Mouse (Mus musculus) ES-E14 (cell line): ENCODE measurements around the gene Mapk6. TPM values are rescaled to one million over a fixed set of nuclear protein-coding genes. Genes with fewer than 3 reads are reported as not detected.

Source experiments
- DNase-seq: peaks from one replicate; pipeline ENCODE4 v3.0.0-alpha.2; 2013; ENCODE audit warnings: low read depth, low spot score
- H3K27ac ChIP-seq: 2 replicates; pipeline ENCODE4 v1.5.1; 2012; ENCODE audit warnings: low read depth, mild to moderate bottlenecking, low read length, moderate library complexity, mixed read lengths; ENCODE audit not compliant: poor library complexity, insufficient read depth, severe bottlenecking
- H3K36me3 ChIP-seq: 2 replicates; pipeline ENCODE4 v1.6.1; 2012; ENCODE audit warnings: mild to moderate bottlenecking, low read length, moderate library complexity, mixed read lengths; ENCODE audit not compliant: control insufficient read depth, poor library complexity, insufficient read depth, severe bottlenecking
- H3K4me1 ChIP-seq, 2 experiments: fragments of 150-350 bp in 1 of 2; sonication (generic) in 1 of 2; 2 replicates each; pipeline ENCODE4 v1.6.1; 2012; ENCODE audit warnings: low read length in 2 of 2, mild to moderate bottlenecking in 1 of 2, mixed read lengths in 1 of 2; ENCODE audit not compliant: control insufficient read depth in 2 of 2, insufficient read depth in 2 of 2, poor library complexity in 1 of 2
- H3K4me3 ChIP-seq, 2 experiments: fragments of 150-350 bp in 1 of 2; sonication (generic) in 1 of 2; 2 replicates each; pipeline ENCODE4 v1.5.1; 2012; ENCODE audit warnings: low read length in 2 of 2, low read depth in 1 of 2, mild to moderate bottlenecking in 1 of 2, mixed read lengths in 1 of 2; ENCODE audit not compliant: insufficient read depth in 1 of 2, poor library complexity in 1 of 2, severe bottlenecking in 1 of 2
- H3K9ac ChIP-seq: 2 replicates; pipeline ENCODE4 v1.6.1; 2012; ENCODE audit warnings: low read depth, mild to moderate bottlenecking, low read length, mixed read lengths; ENCODE audit not compliant: poor library complexity, insufficient read depth, severe bottlenecking
- H3K9me3 ChIP-seq: fragments of 150-350 bp; sonication (generic); 2 replicates; pipeline ENCODE4 v1.6.1; 2012; ENCODE audit warnings: low read depth, mild to moderate bottlenecking, low read length; ENCODE audit not compliant: control insufficient read depth, insufficient read depth
- CHD2 ChIP-seq: IDR thresholded peaks from 2 replicates; pipeline ENCODE4 v1.6.1; 2014; ENCODE audit warnings: mild to moderate bottlenecking, low read depth, low read length, inconsistent platforms
- ZC3H11A ChIP-seq: IDR thresholded peaks from 2 replicates; pipeline ENCODE4 v1.6.1; 2012; ENCODE audit warnings: low read depth, mild to moderate bottlenecking, inconsistent platforms, low read length, borderline replicate concordance
- in situ Hi-C, 2 experiments: fragments of 600-800 bp; cut with MboI; formaldehyde crosslinking; loops; one replicate each; pipeline ENCODE4 v1.15.1; 2025; ENCODE audit warnings: low sequenced_read_pairs in 2 of 2, inconsistent platforms in 1 of 2; ENCODE audit not compliant: unreplicated experiment in 2 of 2
- total RNA-seq: library from RNA; depleted of rRNA; stranded (reverse); fragments of 300-350 nt; gene quantifications from 2 replicates; pipeline ENCODE4 v1.2.3, GENCODE M21; 2012; rRNA removed

Gene Mapk6
- total RNA-seq, 1 experiment = 85.9 TPM

DNA sequence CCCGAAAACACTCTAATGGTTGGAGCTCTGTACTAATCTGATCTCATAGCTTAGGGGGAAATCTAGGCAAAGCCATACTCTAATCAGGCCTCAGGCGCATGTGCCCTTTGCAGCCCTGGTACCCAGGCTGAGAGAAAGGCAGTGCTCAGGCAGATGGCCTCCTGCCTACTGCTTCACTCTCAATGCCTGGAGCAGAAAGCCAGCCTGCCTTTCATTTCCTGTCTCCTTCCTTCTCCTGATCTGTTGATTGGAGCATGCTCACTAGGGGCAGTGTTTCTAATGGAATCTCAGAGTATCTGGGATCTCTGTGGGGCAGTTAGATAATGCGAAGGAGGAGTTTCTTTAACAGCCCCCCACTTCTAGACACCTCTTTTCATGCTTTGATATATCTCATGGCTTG is 90.4 kb downstream of the Mapk6 start:
- DNase-seq = no peak
- H3K9me3 ChIP-seq = no peaks in the 10 kb centered on the region
- no peak overlapping the region for H3K9ac ChIP-seq
- no peak overlapping the region; a peak in 1 of 4 replicates for H3K4me3 ChIP-seq
- H3K4me1 ChIP-seq = peaks cover 6 to 9% of the 10 kb centered on the region in 2 experiments; a peak in 2 of 4 replicates
- in situ Hi-C loops = no loop called here
- H3K27ac ChIP-seq = no peak overlapping the region
- no peaks in the 10 kb centered on the region for H3K36me3 ChIP-seq
- TF ChIP-seq CHD2 = no peak
- TF ChIP-seq ZC3H11A = no peak

Other genes starting within 250 kb of the Mapk6 start
- 7.5 and 7.6 TPM in 2 replicates for gene Myo5c, start 178.0 kb downstream of the Mapk6 start, total RNA-seq
- gene Gnb5, start 103.7 kb downstream of the Mapk6 start, total RNA-seq = 5.7 and 6.7 TPM in 2 replicates
- 0.71 and 1.1 TPM in 2 replicates for gene Bcl2l10, start 62.2 kb downstream of the Mapk6 start, total RNA-seq
- gene Leo1, start 31.5 kb upstream of the Mapk6 start, total RNA-seq = 54.7 and 66.2 TPM in 2 replicates
- gene Tmod3, start 149.7 kb upstream of the Mapk6 start, total RNA-seq = 23.6 and 36.4 TPM in 2 replicates
- 6.1 and 6.3 TPM in 2 replicates for gene Tmod2, start 201.3 kb upstream of the Mapk6 start, total RNA-seq
- 4.2 and 6.3 TPM in 2 replicates for gene Lysmd2, start 215.7 kb upstream of the Mapk6 start, total RNA-seq